10 mouse cellular contexts compared by ENCODE assay signal in the genomic region with DNA sequence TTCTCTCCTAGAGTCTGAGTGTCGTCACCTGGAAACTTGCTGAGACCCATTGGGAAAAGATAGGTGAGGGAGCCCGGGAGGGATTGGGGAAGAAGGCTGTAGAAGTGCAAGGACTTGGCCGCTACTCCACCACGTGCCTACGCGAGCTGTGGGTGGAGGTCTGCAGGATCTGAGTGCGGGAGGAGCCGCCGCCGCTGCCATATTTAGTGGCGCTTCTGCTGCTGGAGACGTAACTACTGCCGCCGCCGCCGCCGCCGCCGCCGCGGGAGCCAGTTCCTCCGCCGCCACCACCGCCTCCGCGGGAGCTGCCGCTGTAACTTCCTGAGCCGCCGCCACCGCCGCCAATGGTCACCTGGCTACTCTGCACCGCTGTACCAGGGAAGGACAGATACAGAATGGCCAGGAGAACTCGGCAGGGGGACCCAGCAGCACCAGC. TPM values are rescaled to one million over a fixed set of nuclear protein-coding genes. Genes with fewer than 3 reads are reported as not detected.
DNase-seq lines count a peak whose midpoint lies in the region; ATAC-seq and TF ChIP-seq lines count a peak whose summit lies in the region.
"Had no signal": no experiment of that assay in that cellular context is flagged by ENCODE, and none has a peak within 500 bp of the region (broad histone marks: within the 10 kb centered on the region; RNA-seq: fewer than 3 reads in every experiment).

No protein-coding gene starts in this region.

- ATAC-seq in midbrain, embryonic 15.5 days (replicated peaks), result peak; percentile 52

- no peak for TF ChIP-seq POLR2A in liver, adult 2 months (IDR thresholded peaks at IDR 0.05; ENCODE audit: extremely low read depth, insufficient read depth, low read length)

- WGBS in liver, adult 2 months, result under 1% methylated on average over 33 of the region's 33 CpGs
- WGBS in midbrain, embryonic 15.5 days, result under 1% methylated on average over 33 of the region's 33 CpGs

- no peak overlapping the region for H3K27ac ChIP-seq in liver, adult 2 months (replicated peaks; ENCODE audit: insufficient read depth, low read depth, low read length)
- no peak overlapping the region for H3K27ac ChIP-seq in midbrain, embryonic 15.5 days

- H3K9ac ChIP-seq in liver, adult 2 months (ENCODE audit: low read depth, low read length), result 0 out of 2 replicates have a peak overlapping the region, but pooled peaks have one; percentile 44
- peak overlapping the region; percentile 48; the same call in 1 of the 2 replicates for H3K9ac ChIP-seq in midbrain, embryonic 15.5 days

- no peaks in the 10 kb centered on the region for H3K36me3 ChIP-seq in liver, adult 2 months (ENCODE audit: control insufficient read depth, insufficient read depth, low read length)
- no peaks in the 10 kb centered on the region for H3K36me3 ChIP-seq in midbrain, embryonic 15.5 days (replicated peaks)
- H3K36me3 ChIP-seq: G1E had no signal

- peaks cover 22% of the 10 kb centered on the region; the same call in 1 of the 2 replicates for H3K27me3 ChIP-seq in liver, adult 2 months (ENCODE audit: control insufficient read depth, insufficient read depth, low read length)
- H3K27me3 ChIP-seq in midbrain, embryonic 15.5 days (replicated peaks), result peaks cover 20% of the 10 kb centered on the region

- no peaks in the 10 kb centered on the region for H3K9me3 ChIP-seq in midbrain, embryonic 15.5 days

- no peaks in the 10 kb centered on the region for H3K79me2 ChIP-seq in liver, adult 2 months (ENCODE audit: control insufficient read depth, insufficient read depth, low read length)

- no peak for TF ChIP-seq CTCF in liver, adult 2 months (IDR thresholded peaks at IDR 0.05; ENCODE audit: low read depth, low read length)

- DNase-seq in cerebellum, postnatal 14 days, result peak; percentile 28 to 30
- no peak for DNase-seq in cerebellum, adult 9-10 months
- DNase-seq in brain, adult 2 months (ENCODE audit: low read depth, low spot score), result peak; percentile 56
- DNase-seq in heart, adult 8-10 months (ENCODE audit: low spot score), result peak; percentile 4
- DNase-seq in kidney, adult 18-20 months, result peak; percentile 58
- no peak for DNase-seq in liver, adult 2 months (ENCODE audit: extremely low read depth, low read depth, low spot score)
- DNase-seq in telencephalon, adult 2 months (ENCODE audit: low read depth, low spot score), result peak; percentile 33

- no peaks in the 10 kb centered on the region for H3K4me1 ChIP-seq in liver, adult 2 months (ENCODE audit: control insufficient read depth, insufficient read depth, low read length)
- H3K4me1 ChIP-seq in midbrain, embryonic 15.5 days, result peaks cover 12% of the 10 kb centered on the region

- peak overlapping the region; percentile 43; the same call in 1 of the 2 replicates for H3K4me3 ChIP-seq in liver, adult 2 months (ENCODE audit: insufficient read depth, low read depth, low read length)
- peak overlapping the region; percentile 49 for H3K4me3 ChIP-seq in midbrain, embryonic 15.5 days

- H3K4me2 ChIP-seq in midbrain, embryonic 15.5 days, result peak overlapping the region; percentile 95

RNA-seq across cellular contexts. Expression of gene Krt1, which starts 9.2 kb away (rescaled TPM):
- not detected for total RNA-seq in heart, adult 8-10 months (2022)
- total RNA-seq in liver, adult 2 months (2014; rRNA removed), result not detected in 2 replicates
- not detected in 2 replicates for polyA plus RNA-seq in liver, adult 2 months (2012; rRNA removed)
- 12.3 and 12.8 TPM in 2 replicates for polyA plus RNA-seq in midbrain, embryonic 15.5 days (2015; fragmentation: Nextera tagmentation; extraction: Ambion mirVana)
- polyA plus RNA-seq: G1E had no signal

RNA-seq across cellular contexts. Expression of gene Krt77, which starts 9.8 kb away (rescaled TPM):
- total RNA-seq in heart, adult 8-10 months (2022), result not detected
- not detected in 2 replicates for total RNA-seq in liver, adult 2 months (2014; rRNA removed)
- polyA plus RNA-seq in liver, adult 2 months (2012; rRNA removed), result not detected in 2 replicates
- 0.23 and 0.54 TPM in 2 replicates for polyA plus RNA-seq in midbrain, embryonic 15.5 days (2015; fragmentation: Nextera tagmentation; extraction: Ambion mirVana)
- polyA plus RNA-seq: G1E had no signal

RNA-seq across cellular contexts. Expression of gene Krt76, which starts 33.0 kb away (rescaled TPM):
- not detected for total RNA-seq in heart, adult 8-10 months (2022)
- not detected in 2 replicates for total RNA-seq in liver, adult 2 months (2014; rRNA removed)
- not detected in 2 replicates for polyA plus RNA-seq in liver, adult 2 months (2012; rRNA removed)
- not detected in 2 replicates for polyA plus RNA-seq in midbrain, embryonic 15.5 days (2015; fragmentation: Nextera tagmentation; extraction: Ambion mirVana)
- total RNA-seq: layer of hippocampus, adult 8-10 months had no signal
- polyA plus RNA-seq: G1E had no signal

RNA-seq across cellular contexts. Expression of gene Krt2, which starts 41.8 kb away (rescaled TPM):
- not detected for total RNA-seq in heart, adult 8-10 months (2022)
- not detected in 2 replicates for total RNA-seq in liver, adult 2 months (2014; rRNA removed)
- not detected in 2 replicates for polyA plus RNA-seq in liver, adult 2 months (2012; rRNA removed)
- polyA plus RNA-seq in midbrain, embryonic 15.5 days (2015; fragmentation: Nextera tagmentation; extraction: Ambion mirVana), result not detected in 2 replicates
- total RNA-seq: G1E had no signal
- polyA plus RNA-seq: G1E had no signal

RNA-seq across cellular contexts. Expression of gene Krt73, which starts 57.6 kb away (rescaled TPM):
- not detected for total RNA-seq in heart, adult 8-10 months (2022)
- total RNA-seq in liver, adult 2 months (2014; rRNA removed), result not detected in 2 replicates
- not detected in 2 replicates for polyA plus RNA-seq in liver, adult 2 months (2012; rRNA removed)
- polyA plus RNA-seq in midbrain, embryonic 15.5 days (2015; fragmentation: Nextera tagmentation; extraction: Ambion mirVana), result 0.46 and 0.73 TPM in 2 replicates
- total RNA-seq: G1E had no signal
- polyA plus RNA-seq: G1E had no signal

Comparison
In these comparisons a context has a peak if more than half of its experiments do, and no peak if none do; other contexts are left out.
1. DNase-seq: peak in cerebellum, postnatal 14 days (2 of 2), brain, adult 2 months (single experiment), heart, adult 8-10 months (single experiment), kidney, adult 18-20 months (single experiment) and telencephalon, adult 2 months (single experiment); none in cerebellum, adult 9-10 months (single experiment) and liver, adult 2 months (single experiment).